Mouse (Mus musculus) heart, postnatal 4 days (tissue): ENCODE measurements around the gene Gnb4. TPM values are rescaled to one million over a fixed set of nuclear protein-coding genes. Genes with fewer than 3 reads are reported as not detected.
A peak's percentile ranks its signal among the peaks of the same experiment; 100 is the strongest.

Experiments
- DNase-seq: peaks from one replicate; pipeline ENCODE4 v3.0.0; 2021
- total RNA-seq, 2 experiments: library from RNA; stranded (reverse); gene quantifications; 2 replicates each; pipeline ENCODE4 v1.2.3; 2021

Gene Gnb4
- total RNA-seq: 10 to 100 TPM; 34.7 to 37.2 TPM

- peak; percentile 63 for DNase-seq
Measured at GRCm38 (mm10) chr3:32616331-32617052, at the start of gene Gnb4. Gene Gnb4, minus strand, starts transcription at chr3:32616585.

DNA sequence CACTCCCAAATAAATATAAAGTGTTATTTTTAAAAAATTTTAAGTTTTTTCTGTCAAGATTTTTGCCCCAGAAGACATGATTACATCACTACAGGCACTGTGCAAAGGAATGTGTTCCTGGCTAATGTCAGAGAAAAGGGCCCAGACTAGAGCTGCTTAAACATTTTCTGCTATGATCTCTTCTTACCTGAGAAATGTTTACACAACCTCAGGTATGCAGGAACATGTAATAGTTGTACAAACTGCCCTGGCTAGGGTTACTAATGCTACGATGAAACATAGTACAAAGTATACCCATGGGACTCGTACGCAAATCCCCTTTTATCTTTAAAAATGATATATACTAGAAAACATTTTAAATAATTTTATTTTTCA, 45.2 kb upstream of the Gnb4 start:
- no peak for DNase-seq

DNA sequence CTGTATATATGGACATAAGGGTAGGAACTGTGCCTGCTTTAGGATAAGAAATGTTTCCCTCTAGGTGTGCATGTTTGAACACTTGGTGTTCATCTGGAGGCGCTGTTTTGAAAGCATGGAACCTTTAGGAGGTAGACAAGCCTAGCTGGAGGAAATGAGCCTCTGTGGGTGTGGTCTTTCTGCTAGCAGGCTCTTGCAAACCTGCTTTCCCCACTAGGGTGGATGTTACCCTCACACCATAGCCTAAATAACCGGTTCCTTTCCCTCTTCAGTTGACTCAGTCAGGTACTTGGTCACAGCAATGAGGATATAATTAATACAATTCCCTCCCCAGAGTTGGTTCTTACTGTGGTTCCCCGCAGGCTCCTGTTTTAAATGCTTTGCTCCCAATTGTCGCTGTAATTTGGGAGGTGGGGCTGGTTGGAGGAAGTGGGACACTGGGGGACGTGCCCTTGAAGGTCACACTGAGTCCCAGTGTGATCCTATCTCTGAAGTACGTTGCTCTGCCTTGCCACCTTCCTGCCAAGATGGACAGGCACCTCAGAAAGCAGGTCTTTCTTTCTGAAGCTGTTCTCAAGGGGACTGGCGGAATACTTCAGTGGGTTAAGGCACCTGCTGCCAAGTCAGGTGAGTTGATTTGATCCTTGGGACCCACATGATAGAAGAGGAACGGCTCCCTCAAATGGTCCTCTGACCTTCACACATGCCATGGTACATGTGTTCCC, 44.6 kb upstream of the Gnb4 start:
- no peak for DNase-seq

DNA sequence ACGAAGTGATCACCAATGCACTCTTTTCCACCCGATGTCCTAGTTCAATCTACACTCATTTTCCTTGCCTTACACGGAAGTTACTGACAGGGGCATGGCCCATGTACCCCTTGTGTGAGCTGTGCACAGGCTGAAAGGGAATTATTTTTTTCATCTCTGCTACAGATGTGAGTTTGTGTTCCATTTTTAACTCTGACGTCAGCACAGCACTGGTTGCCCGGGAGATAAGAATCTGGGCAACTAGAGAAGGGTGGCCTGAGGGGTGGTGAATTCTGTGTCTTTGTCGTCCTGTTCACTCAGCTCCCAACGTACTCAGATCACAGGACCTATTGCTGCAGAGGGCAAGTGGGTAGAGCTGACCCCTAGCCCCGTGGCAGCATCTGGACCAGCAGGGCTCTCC, 43.9 kb upstream of the Gnb4 start:
- DNase-seq: no peak

GRCm38 (mm10) chr3:32659506-32659905, 43.1 kb upstream of the Gnb4 start:
- no peak for DNase-seq

DNA sequence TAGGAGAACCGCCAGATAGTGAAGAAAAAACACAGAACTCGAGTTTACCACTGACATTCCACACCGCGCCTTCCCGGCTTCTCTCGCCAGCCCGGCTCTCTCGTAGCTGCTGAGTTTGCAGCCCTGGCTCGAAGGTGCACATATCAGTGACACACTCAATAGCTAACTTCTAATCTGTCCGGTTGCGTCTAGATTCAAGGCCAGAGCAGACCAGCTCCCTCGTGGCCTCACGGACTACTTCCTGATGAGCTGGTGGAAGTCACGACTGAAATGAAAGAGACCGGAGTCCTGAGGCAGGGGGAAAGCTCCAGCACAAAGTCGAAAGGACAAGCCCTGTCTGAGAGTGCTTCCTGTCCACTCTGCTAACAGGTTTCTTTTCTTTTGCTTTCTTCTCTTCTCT, 42.4 kb upstream of the Gnb4 start:
- peak; percentile 20 for DNase-seq

DNA sequence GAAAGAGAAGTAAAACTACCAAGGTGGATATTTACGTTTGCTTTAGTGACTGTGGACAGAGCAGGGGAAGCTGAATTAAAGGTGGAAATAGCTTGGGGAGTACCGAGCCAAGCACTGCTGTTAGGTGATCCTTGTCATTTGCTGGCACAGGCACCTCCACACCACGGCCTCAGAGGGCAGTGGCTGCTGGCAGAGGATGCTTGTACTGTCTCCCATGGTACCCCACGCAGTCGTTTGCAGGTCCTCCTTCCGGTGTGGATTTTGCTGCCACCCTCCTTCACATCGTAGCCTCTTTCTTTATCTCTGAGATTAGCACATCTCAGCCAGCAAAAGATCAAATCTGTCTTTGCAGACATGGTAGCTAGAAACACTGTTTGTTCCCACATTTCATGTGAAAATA, 42.0 kb upstream of the Gnb4 start:
- DNase-seq: no peak

DNA sequence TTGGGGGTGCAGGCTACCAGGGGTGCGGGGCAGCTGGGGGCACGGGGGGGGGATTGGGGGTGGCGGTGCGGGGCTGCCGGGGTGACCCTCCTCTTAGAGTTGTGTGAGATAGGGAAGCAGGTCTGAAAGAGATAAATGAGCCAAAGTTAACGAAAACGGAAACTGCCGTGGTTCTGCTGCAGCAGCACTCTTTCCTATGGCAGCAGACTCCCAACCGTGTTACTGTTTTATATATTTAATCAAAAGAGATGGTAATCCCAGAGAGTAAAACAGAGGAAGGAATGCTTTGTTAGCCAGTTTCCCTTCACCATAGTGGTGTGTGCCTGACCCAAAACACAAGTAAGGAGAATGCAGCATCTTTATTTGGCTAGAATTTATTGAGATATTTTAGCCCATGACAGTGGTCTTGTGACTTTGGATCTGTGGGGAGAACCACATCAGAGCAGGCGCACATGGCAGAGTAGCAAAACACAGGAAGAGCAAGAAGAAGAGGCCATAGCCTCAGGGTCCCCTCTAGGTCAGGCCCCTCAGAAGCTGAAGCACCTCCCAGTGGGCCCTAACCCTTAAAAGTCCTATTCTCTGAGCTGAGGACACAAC, 40.1 kb upstream of the Gnb4 start:
- DNase-seq: no peak

DNA sequence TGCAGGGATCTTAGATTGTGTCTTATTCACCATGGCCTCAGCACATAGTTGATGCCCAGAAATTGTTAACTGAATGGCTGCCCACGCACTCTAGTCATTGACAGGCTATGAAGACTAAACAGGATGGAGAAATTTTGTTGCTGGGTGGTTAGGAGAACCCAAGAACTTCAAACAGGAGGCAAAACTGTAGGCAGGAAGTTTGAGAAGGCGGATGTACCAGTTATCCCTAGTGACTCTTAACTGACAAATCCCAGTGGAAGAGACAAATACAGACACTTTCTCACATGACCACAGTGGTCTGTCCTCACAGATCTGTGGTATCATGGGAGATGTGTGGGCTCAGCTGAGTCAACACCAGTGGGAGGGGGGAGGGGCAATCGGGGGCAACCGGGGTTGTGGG, 39.6 kb upstream of the Gnb4 start:
- DNase-seq: no peak

GRCm38 (mm10) chr3:32652739-32653138, 36.4 kb upstream of the Gnb4 start:
- DNase-seq: no peak

DNA sequence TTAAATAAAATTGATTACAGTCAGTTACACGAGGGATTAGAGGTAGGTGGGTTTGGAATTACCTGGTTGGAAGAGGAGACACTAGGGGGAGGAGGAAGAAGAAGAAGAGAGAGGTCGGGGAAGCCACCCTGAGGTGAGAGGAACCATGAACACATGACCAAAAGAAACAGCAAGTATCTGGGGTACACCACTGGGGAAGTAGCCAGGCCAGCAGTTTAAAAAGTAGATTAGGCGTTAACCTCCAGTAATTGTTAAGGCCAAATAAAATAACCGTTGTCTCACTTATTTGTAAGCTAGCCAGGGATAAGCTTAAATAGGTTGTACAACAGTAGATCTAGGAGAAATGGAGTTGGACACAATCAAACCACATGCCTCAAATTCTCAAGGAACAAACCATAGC, 32.9 kb upstream of the Gnb4 start:
- no peak for DNase-seq

GRCm38 (mm10) chr3:32646918-32647317, 30.5 kb upstream of the Gnb4 start:
- no peak for DNase-seq

DNA sequence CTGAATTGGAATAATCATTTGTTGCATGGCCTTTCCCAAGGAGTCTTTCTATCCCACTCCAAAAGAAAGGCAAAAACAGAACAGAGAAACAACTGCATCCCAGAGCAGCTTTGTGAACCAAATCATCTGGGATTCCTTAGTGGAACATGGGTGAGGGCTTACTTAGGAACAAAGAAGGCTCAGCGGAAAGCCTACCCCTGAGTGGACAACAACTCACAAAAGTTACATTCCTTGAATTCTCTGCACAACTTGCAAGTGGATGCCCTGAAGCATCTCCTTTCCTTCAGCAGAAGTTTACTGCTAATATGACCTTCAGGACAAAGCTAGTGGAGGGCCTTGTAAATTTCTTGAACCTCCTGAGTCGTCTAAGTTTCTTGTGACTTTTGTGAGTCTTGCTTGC, 28.4 kb upstream of the Gnb4 start:
- no peak for DNase-seq

DNA sequence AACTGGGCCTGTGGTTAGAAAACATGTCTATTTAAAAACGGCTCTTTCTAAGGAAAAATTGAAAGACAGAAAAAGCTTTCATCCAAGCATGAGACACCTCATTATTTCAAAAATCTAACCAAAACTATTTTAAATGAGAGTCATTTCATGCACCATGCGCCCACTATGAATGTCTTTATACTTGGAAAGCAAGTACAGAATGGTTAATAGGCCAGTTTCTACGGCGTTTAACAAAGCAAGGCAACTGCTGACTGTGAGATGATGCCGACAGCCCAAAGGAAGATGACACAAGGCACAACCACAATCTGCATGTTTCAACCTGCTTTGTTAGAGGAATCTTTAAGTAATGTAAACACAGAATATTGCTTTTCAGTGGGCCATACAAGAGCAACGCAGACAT, 25.7 kb upstream of the Gnb4 start:
- DNase-seq: no peak

DNA sequence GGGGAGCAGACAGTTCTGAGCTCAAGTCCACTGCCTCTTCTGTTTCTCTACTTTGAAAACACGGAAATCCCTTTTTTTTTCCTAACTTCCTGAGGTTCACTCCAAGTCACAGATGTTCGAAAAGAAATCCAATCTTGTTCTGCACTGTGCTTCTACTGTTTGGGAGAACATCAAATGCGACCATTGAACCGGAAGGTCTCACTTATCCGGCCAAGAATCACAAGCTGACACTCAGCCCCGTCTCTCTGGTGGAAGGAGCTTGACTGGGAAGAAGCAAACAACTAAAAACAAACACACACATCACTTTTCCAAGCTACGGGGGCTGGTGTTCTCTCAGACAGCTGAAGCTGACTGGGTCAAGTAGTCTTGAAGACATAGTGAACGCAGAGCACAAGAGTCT, 21.9 kb upstream of the Gnb4 start:
- DNase-seq: peak; percentile 22

DNA sequence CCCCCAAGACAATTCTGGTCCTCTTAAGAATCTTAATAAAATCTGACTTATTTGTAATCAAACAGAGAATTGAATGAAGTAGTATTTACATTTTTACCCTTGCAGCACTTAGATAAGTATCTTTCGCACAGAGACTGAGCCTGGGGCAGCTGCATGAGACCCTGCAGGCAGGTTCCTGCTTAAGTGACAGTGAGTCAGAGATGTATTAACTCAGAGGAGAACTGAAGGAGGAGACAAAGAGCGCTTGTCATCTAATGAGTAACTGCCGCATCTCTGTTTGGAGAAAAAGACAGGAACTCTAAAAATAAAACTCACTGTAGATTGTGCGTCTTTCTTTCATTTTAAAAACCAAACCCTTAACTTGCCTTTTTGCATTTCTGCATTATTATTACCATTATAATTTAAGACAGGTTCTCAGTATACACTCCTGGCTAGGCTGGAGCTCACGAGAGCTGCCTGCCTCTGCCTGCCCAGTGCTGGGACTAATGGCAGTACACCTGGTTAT, 16.4 kb upstream of the Gnb4 start:
- DNase-seq: no peak

DNA sequence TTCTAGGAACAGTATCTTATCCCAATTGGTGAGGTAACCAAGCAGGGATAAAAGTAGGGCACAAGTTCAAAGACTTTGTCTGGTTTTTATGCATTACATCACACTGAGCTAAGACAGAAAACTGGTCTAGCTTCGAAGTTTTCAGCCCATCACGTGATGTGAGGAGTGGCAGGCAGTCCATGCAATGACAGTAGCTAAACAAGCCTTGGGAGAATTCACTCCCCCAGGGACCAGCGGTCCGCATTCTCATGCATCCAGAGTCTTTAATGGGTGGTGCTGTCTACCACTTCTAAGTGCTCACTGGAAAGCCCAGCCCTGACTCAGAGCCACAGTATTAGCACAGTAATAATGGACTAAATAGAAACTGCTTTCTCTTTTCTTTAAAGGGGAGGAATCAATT, 13.8 kb upstream of the Gnb4 start:
- DNase-seq: peak; percentile 17

DNA sequence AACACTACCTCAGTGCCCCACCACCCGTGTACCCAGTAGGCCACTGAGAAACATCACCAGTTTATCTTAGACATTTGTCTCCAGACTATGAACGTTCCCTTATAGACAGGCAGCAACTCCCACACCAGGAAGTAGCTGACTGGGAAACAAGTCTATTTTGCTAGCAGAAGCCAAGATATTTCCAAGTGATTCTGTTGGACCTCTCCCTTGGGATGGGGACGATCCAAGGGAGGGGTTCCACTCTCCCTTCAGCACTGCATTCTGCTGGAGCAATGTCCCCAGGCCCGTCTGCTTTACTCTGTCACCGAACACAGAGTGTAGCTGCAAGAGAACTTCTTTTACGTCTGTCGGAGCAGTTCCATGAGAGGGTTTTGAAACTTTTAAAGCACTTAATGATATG, 11.8 kb upstream of the Gnb4 start:
- peak; percentile 22 for DNase-seq

DNA sequence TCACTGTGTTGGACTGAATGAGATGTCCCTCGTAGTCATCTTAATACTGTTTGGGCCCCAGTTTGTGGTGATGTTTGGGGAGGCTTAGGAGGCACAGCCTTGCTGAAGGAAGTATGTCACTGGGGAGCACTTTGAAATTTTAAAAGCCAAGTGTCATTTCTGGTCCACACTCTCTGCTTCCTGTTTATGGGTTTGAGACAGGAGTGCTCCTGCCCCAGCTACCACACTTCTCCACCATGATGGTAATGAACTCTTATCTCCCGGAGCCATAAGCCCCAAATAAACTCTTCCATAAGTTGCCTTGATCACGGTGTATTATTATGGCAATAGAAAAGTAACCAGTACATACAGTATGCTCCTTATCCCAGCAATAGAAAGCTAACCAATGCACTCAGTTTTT, 5.7 kb upstream of the Gnb4 start:
- DNase-seq: no peak

- DNase-seq: no peak
Measured at GRCm38 (mm10) chr3:32621658-32622057, 5.3 kb upstream of the Gnb4 start.

DNA sequence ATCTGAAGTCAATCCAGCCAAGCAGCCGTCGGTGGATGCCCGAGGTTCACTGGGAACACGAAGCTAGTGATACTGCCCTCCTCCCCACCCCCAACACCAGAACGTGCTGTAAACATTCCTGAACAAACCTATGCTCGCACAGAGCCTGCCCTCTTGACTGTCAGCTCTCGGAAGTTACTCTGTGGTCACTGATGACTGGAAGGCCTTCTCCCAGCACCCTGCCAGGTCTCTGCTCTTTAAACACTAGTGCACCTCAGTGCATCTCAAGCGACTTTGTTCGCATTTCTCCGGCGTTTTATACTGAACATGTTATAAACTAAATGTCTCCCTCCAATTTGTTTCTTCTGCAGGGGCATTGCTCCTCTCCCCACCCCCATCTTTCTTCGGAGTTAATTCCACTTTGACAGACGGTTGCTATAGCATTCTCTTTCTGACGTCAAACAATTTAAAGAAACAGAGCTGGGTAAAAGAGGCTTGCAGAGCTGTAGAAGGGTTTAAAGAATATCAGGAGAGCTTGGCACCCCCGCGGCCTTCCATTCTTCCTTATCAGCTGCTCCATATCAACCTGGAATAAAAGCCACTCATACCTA, 763 bp upstream of the Gnb4 start:
- no peak for DNase-seq

DNA sequence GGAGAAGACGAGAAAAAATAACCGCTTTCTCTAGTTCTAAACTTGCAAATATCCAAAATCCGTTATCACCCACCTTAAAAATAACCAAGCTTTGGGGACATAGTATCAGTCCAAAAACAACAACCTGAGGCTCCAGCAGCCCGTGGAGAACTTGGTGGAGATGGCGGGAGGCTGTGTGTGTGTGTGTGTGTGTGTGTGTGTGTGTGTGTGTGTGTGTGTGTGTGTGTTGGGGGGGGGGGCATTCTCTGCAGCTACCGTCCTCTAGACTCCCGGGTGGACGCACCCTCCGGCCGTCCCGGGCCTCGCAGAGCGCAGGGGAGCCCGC, 417 bp downstream of the Gnb4 start:
- DNase-seq: no peak

DNA sequence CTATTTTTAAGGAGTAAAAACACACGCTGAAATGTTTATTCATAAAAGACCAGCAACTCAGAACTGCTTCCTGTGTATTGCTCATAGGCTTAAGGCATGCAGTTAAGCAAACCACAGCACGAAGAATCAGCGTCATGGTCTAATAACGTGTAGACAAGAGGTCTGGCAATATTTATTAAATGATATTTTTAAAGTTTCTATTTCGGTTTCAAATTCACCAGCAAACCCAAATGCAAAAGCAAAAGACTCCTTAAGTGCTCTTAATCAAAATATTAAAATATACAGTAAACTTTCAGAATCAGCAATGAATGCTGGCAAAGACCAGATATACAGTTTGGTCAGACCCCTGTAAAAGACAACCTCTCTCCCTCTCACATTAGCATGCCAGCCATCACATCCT, 1.0 kb downstream of the Gnb4 start:
- DNase-seq: no peak

DNA sequence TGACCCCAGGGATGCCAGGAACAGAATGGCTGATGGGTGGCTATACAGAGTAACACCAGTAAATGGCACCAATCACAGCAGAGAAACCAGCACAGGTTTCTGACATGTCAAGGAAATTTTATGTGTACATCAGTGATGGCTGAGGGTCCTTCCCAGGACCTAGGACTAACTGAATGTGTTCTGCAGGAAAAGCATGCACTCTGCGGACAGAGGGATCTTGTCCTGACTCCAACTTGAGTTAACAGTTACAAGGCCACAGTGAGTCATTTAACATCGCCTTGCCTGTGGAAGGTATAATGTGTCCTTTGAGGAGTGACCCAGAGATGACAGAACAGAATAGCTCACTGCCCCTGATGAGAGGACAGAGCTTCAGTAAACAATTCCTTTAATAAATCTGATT, 1.6 kb downstream of the Gnb4 start:
- DNase-seq: no peak
